Mouse (Mus musculus) liver, adult 2 months (tissue): ENCODE results near the gene Mrgprh.

Experiments
- CTCF ChIP-seq: fragments of 200-500 bp; IDR thresholded peaks from 2 replicates; pipeline ENCODE4 v1.5.1; 2011; ENCODE audit warnings: low read depth, low read length, control low read depth
- POLR2A ChIP-seq: fragments of 200-500 bp; IDR thresholded peaks from 2 replicates; pipeline ENCODE4 v1.6.1; 2011; ENCODE audit warnings: low read length, control low read depth; ENCODE audit not compliant: insufficient read depth; ENCODE audit errors: extremely low read depth

DNA sequence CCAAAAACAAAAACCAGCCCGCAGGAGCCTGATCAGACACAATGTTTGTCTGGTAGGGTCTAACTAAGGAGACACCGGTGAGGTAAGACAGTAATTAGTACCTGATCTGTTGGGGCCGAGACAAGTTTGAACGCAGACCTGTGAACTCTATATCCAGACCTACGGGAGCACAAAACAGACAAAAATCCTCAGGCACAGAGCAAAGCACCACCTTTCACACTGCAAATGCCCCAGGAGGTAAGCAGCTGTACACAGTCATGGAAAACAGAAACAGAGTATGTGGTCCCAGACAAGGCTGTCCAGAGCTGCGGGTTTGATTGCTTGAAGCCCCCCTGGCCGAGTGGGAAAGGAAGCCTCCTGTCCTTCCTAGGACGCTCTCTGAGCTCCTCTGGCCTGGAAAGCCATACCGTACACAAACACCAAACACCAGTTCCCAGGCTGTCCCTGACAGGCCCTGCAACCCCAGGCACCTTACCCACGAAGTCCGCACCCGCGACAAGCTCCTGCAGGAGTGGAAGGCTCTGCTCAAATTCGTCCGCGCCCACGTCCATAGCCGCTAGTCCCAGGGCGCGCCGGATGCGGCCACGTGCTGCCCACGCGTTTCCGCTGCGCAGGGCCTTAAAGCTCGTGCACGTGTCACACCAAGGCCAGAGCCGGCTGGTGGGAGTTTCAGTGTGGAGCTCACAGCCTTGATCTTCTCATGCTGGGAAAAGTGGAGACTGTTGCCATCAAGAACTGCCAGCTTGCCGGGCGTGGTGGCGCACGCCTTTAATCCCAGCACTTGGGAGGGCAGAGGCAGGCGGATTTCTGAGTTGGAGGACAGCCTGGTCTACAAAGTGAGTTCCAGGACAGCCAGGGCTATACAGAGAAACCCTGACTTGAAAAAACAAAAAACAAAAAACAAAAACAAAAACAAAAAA lies 33.8 kb downstream of the Mrgprh start, which contains the start of gene Pnldc1:
- TF ChIP-seq CTCF, result no peak
- TF ChIP-seq POLR2A, result no peak
